Mouse (Mus musculus) gastrocnemius, adult 8-10 months (tissue): Measurements from ENCODE around the gene Glrx3. TPM values are rescaled to one million over a fixed set of nuclear protein-coding genes. Genes with fewer than 3 reads are reported as not detected.
A peak's percentile ranks its signal among the peaks of the same experiment; 100 is the strongest.

Experiments
- DNase-seq, 2 experiments: peaks; one replicate each; pipeline ENCODE4 v3.0.0; 2022; ENCODE audit warnings: low spot score in 2 of 2
- total RNA-seq, 4 experiments: library from RNA; stranded (reverse); gene quantifications; 2 replicates each; pipeline ENCODE4 v1.2.4; 2022

The Glrx3 gene
- total RNA-seq, 4 experiments from 2014 or later: 122 to 152 (median 140) TPM

DNA sequence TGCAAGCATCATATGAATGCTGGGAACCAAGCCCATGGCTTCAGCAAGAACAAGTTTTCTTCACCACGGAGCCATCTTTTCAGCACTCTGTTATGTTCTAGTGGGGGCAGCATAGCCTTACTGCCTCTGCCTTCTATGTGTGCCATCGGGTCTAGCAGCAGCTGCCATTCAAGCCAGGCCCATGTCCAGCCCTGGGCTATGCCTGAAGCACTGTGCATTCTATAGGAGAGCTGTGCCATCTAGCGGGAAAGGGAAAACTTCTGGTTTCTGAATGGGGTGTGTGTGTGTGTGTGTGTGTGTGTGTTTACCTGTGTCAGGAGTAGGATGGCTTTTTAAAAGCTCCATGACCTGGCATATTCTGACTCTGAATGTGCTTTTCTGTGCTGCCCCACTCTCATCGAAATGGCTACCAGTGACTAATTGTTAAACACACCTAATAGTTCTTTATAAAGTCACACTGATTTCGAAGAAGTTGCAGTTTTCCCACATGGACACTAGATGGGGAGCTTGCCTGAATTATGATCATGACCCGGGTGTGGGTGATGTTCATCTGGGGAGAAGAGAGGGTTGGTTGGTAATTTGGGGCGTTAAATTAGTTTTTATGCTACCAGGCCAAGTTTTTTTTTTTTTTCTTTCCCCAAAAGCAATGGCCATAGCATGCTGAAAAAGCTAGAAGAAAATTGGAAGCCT, 34.2 kb downstream of the Glrx3 start:
- DNase-seq: no peak

DNA sequence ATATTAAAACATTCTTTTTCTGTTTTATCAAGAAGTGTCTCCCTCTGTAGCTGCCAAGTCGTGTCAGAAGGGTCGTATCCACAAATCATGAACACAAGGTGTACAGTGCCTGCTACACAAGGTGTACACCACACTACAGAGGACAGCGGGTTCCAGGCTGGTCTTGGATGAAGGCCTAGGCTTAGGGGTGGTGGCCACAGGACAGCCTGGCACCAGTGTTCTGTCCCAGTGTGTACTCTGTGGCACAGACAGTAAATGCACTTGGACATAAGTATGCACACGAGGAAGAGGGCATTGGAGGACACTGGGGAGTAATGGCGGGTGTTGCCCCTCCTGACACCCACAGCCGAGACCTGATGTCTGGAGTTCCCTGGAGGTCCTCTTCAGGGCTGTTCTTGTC, 34.7 kb downstream of the Glrx3 start:
- DNase-seq: no peak

DNA sequence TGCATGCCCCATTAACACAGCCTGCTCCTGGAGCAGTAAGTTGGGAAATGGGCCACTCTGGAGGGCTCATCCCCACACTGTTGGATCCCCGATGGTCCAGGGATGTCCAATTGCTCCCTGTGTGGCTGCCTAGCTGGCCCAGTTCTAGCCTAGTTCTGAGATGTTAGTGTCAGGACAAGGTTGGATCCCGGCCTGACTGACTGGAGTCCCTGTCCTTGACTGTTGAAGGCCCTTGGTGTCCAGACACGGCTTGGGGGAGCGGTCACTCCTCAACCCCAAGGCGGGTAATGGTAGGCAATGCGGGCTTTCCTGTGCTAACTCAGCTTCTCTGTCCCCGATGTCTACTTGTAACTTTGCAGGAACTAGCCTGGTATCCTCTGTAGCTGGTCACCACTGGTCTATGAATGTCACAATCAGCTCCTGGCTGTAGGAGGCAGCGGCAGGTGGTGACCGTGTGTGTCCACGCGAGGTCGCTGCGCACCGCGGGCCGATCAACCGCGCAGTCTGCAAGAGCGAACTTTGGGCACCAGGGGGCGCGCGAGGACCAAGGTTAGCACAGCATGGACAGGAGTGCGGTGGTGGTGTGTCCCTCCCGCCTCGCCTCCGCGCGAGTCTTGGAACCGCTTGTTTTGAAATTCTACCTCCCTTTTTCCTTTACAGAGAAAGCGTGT, 40.7 kb downstream of the Glrx3 start:
- peak; percentile 84 for DNase-seq

DNA sequence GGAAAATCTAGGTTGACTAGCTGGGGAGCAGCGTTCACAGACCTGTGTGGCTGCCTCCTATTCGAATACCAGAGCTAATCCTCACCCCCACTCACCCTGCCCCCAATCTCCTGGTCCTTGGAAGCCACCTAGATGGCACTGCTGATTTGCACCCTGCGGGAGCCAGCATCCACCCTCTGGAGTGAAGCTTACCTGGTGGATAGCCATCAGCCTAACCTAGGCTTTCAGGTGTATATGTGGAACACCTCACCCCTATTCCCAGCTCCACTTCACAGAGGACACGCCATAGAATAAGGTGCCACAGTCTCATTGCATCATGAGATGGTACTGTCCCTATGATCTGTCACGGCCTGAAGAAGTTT, 41.2 kb downstream of the Glrx3 start:
- DNase-seq: no peak

DNA sequence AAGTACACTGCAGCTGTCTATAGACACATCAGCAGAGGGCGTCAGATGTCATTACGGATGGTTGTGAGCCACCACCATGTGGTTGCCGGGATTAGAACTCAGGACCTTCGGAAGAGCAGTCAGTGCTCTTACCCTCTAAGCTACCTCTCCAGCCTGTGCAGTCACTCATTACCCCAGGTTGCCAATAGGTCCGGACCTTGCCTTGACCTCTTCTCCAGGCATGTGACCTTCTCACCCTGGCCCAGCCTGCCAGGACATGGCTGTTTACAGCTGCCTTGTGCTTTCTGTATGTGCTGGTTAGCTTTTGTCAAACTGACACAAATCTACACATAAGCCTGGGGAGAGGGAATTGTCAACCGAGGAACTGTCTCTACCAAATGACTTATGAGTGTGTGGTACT, 43.4 kb downstream of the Glrx3 start:
- DNase-seq: no peak

DNA sequence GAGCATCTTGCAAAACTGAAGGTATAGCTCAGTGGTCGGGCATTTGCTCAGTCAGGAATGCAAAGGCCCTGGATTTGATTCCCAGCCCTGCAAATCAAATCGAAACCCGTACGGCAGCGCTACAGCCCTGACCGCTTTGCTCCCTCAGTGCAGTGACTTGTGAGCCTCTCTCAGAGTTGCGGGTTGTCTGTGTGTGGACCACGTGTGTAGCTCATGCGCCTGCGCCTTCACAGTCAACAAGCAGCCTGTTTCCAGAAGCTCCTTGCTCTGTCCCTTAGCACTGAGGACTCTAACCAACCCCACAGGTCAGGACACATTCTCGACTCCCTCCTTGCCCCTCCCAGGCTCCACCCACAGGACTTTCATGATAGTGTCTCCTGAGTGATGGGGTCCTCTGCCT, 46.6 kb downstream of the Glrx3 start:
- DNase-seq: no peak

DNA sequence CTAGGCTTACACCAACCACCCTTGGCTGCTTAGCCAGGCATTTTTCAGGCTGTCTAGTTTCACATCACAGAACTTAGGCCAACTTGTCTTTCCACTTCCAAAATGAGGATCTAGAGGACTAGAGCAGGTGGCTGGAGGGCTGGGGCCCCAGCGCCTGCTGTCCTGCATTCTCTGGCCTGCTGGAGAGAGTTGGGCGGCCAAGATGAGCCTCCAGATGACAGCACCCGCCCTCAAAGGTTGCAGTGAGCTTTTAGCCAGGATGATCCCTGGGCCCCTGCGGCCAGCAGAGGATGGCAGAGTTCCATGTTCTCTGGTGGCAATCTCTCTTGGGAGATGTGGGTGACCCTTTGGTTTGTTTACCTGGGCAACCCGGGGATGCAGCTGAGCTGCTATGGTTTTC, 51.0 kb downstream of the Glrx3 start:
- DNase-seq: peak; percentile 10 to 47

DNA sequence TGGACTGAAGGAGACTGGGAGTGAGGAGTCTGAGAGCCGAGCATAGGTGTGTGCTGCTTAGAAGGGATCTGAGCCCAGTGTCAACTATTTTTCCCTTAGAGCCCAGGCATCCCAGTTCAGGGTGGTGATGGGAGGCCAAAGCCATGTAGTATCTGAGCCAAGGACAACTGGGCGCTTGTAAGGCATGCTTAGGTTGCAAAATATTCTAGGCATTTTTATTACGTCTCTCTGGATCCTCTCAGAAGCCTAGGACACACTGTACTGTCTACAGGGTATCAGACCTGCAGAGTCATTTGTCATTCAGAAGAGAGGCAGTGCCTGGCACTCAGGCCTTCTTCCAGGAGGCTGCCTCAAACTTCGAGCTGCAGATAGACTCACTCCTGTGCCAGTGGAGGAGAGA, 53.3 kb downstream of the Glrx3 start:
- DNase-seq: peak; percentile 7 to 9

DNA sequence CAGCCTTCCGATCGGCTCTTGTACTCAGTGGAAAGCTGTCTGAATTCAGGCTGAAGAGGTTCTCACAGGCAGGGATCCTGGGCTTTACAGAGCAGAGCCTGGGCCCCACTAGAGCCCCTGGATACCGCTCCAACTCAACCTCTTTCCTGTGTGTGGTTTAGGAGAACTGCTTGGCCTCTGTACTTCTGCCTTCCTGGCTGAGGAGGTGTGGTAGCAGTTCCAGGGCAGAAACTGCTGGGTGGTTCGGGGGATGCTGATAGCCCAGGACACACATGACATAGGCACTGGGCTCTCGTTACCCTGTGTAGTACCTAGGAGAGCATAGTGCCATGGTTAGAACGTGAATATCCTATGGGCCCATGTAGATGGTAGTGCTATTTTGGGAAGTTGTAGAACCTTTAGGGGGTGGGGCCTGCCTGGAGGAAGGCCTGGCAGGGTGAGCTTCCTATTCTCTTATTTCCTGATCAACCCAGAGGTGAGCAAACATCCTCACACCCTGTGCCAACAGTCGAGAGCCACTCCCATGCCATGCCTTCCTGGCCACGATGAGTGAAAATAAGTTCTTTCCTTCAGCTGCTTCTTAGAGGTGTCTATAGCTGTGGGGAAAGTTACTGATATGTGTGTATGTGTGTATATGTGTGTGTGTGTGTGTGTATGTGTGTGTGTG, 55.0 kb downstream of the Glrx3 start:
- DNase-seq: no peak

DNA sequence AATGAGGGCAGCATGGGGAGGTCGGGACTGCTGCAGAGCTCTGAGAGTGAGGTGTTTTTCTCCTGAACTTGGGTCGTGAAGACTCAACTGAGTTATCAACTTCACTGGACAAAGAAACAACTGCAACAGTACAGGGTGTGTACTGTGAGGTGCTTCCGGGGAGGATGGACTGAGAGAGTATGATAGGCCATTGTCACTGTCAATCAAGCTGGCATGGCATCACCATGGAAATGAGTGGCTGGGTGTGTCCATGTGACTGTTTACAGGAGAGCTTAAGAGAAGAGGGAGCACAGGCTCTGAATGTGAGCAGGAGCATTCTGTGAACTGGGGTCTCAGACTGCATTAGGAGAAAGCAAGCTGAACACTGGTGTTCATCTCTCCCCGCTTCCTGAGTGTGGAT, 61.3 kb downstream of the Glrx3 start:
- no peak for DNase-seq

DNA sequence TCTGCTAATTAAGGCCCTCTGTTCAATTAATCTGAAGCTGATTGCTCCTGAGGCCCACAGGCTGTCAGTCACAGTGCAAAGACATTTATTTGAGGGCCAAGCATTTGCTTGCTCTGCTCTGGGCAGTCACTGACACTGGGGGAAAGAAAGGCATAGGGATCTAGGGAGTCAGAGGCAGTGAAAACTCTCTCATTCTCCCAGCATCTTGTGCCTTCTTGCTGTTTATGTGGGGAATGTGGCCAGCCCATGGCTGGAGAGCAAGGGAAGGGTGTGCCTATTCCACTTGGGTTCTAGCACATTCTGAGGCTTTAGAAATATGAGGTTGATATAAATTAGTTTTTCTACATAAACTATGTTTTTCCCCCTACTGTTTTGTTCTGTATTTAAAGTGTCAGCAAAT, 80.2 kb downstream of the Glrx3 start:
- DNase-seq: no peak

DNA sequence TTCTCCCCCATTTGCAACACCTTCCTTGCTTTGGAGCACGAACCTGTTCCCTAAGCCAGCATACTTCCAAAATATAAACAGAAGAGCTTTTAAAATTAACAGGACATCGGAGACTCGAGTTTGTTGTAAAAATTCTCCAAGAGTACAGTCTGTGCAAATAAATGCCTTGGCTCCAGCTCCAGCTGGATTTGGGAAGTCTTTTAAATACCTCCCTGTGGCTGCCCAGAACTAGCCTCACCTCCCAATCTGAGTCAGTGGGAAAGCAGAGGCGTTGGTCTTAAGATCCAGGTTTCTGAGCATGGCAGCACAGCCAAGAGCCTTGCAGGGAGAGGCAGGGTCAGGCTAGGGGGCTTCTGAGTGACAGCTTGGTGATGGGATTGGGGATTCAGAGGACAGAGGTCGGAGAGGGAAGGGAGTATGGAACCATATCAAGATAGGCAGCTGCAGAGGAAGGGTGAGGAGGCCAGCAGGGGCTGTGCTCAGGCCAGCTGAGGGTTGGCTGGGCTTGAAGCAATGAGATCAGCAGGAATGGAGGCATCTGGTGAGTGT, 80.7 kb downstream of the Glrx3 start:
- DNase-seq: peak; percentile 6 to 11

Other genes with a start within 250 kb of the Glrx3 start
- 1 to 10 TPM; 5.8 to 8.5 (median 7.1) TPM for gene Ebf3, start 123.2 kb upstream of the Glrx3 start, total RNA-seq
- 1 to 10 TPM; 3.0 to 4.9 (median 4.3) TPM for gene 9430038I01Rik, start 26.9 kb upstream of the Glrx3 start, total RNA-seq